Mouse (Mus musculus): ENCODE results near the gene Pom121. TPM values are rescaled to one million over a fixed set of nuclear protein-coding genes. Genes with fewer than 3 reads are reported as not detected.

Gene Pom121
- polyA plus RNA-seq, 1 experiment from 2014 or later, result 3.9 TPM

DNA sequence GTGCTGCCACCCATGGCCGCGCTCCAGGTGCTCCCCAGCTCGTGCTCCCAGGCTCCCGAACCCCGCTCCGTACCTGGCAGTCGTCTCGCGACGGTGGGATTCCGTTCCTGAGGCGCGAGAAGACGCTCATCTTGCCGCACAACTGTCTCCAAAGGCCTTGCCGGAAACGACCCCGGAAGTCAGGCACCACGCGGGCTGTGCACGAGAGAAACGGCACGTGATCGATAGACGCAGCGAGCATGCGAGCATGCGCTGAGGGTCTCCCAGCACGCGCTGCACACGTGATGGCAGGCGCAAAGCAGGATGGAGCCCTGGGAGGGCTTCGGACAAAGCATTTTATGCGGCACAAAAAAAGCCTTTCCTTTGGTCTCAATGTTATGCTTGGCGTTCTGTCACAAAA, 44.5 kb downstream of the Pom121 start, which contains the start of gene Fkbp6:
Gene Fkbp6 (minus strand): TSS at position 183 of the 400 bp plus-strand sequence.
- no peak for DNase-seq (ENCODE audit: low spot score)
- H3K36me3 ChIP-seq (ENCODE audit: insufficient read depth, low read length), result no peaks in the 10 kb centered on the region
- H3K4me3 ChIP-seq (ENCODE audit: low read depth, low read length), result no peak within 1 kb of the TSS
- 91% methylated on average over 35 of the region's 35 CpGs for WGBS
- no peaks in the 10 kb centered on the region for H3K27me3 ChIP-seq (replicated peaks; ENCODE audit: insufficient read depth, low read length)
- H3K27ac ChIP-seq (ENCODE audit: low read length), result no peak within 1 kb of the TSS
- H3K9me3 ChIP-seq (ENCODE audit: low read length), result no peaks in the 10 kb centered on the region
- no peak for ATAC-seq
- no peak within 1 kb of the TSS for H3K9ac ChIP-seq (replicated peaks; ENCODE audit: low read depth)
- TF ChIP-seq CTCF (IDR thresholded peaks at IDR 0.05) (no peak), EP300 (IDR thresholded peaks at IDR 0.05) (no peak)
- H3K4me1 ChIP-seq (ENCODE audit: insufficient read depth, low read depth, low read length), result no peaks in the 10 kb centered on the region
- no peak within 1 kb of the TSS for H3K4me2 ChIP-seq (replicated peaks; ENCODE audit: low read depth, low read length)

DNA sequence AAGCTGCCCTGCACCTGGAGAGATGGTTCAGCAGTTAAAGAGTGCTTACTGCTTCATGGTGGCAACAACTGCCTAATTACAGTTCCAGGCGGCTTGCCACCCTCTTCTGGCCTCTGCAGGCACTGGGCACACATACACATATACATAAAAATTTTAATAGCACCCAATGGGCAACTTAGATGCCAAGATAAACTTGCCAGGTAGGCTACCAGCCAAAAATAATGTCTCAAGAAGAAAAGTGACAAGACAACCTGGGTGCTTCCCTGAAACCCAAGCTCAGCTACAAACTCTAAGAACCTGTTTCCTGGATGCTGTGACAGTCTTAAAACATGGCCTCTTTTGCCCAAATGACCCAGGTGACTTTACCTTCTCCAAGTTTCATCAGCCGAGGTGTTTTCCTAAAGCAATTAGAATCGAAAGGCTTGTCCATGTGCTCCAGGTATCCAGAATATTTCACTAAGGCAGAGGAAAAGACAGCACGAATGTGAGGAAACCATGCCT, 46.8 kb downstream of the Pom121 start:
- H3K4me1 ChIP-seq (ENCODE audit: insufficient read depth, low read depth, low read length), result no peaks in the 10 kb centered on the region
- H3K9me3 ChIP-seq (ENCODE audit: low read length), result no peaks in the 10 kb centered on the region
- no peaks in the 10 kb centered on the region for H3K36me3 ChIP-seq (ENCODE audit: insufficient read depth, low read length)
- H3K9ac ChIP-seq (replicated peaks; ENCODE audit: low read depth), result no peak overlapping the region
- ATAC-seq (no peak), DNase-seq (ENCODE audit: low spot score) (no peak)
- TF ChIP-seq CTCF (IDR thresholded peaks at IDR 0.05) (no peak), EP300 (IDR thresholded peaks at IDR 0.05) (no peak)
- H3K4me2 ChIP-seq (replicated peaks; ENCODE audit: low read depth, low read length), result no peak overlapping the region
- no peak overlapping the region for H3K27ac ChIP-seq (ENCODE audit: low read length)
- WGBS, result 65% methylated on average over 4 of the region's 4 CpGs
- no peaks in the 10 kb centered on the region for H3K27me3 ChIP-seq (replicated peaks; ENCODE audit: insufficient read depth, low read length)
- H3K4me3 ChIP-seq (ENCODE audit: low read depth, low read length), result no peak overlapping the region

DNA sequence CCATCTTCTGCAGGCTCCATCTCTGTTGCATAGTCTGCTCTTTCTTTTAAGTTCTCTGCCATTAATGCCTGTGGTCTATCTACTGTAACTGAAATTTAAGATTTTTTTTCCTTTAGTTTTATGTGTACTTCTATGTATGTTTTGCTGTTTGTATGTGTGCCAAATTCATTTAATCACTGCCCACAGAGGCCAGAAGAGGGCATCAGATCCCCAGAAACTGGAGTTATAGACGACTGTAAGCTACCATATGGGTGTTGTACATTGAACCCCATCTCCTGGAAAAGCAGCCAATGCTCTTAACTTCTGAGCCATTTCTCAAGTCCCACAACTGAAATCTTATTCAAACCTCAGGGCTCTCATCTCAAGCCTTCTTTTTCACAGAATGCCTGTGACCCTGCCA, 47.9 kb downstream of the Pom121 start:
- Histone ChIP-seq H3K27me3 (replicated peaks; ENCODE audit: insufficient read depth, low read length) (no peaks in the 10 kb centered on the region), H3K36me3 (ENCODE audit: insufficient read depth, low read length) (no peaks in the 10 kb centered on the region), H3K4me2 (replicated peaks; ENCODE audit: low read depth, low read length) (no peak overlapping the region), H3K27ac (ENCODE audit: low read length) (no peak overlapping the region), H3K4me1 (ENCODE audit: insufficient read depth, low read depth, low read length) (no peaks in the 10 kb centered on the region), H3K9ac (replicated peaks; ENCODE audit: low read depth) (no peak overlapping the region), H3K4me3 (ENCODE audit: low read depth, low read length) (no peak overlapping the region), H3K9me3 (ENCODE audit: low read length) (no peaks in the 10 kb centered on the region)
- TF ChIP-seq CTCF (IDR thresholded peaks at IDR 0.05) (peak; percentile 45), EP300 (IDR thresholded peaks at IDR 0.05) (no peak)
- DNase-seq (ENCODE audit: low spot score) (no peak), ATAC-seq (no peak)
- 26% methylated on average over 1 of the region's 1 CpGs for WGBS

DNA sequence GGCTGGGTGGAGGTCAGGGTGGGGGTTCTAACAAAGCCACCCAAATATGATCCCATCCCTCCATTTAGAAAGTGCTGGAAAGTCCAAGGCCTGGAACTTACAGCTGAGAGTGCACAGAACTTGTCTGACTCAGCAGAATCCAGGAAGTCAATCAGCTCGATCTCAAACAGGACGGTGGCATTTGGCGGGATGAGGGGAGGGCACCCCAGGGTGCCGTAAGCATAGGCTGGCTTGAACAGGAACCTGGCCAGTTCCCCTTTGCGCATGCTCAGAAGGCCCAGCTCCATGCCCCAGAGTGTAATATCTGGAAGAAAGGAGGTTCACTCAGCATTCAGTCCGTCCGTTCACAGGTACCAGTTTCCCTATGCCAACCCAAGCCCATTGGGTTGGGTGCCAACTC, 48.4 kb downstream of the Pom121 start:
- TF ChIP-seq EP300 (IDR thresholded peaks at IDR 0.05), result no peak
- no peak for TF ChIP-seq CTCF (IDR thresholded peaks at IDR 0.05)
- Histone ChIP-seq H3K36me3 (ENCODE audit: insufficient read depth, low read length) (no peaks in the 10 kb centered on the region), H3K9ac (replicated peaks; ENCODE audit: low read depth) (no peak overlapping the region), H3K4me1 (ENCODE audit: insufficient read depth, low read depth, low read length) (no peaks in the 10 kb centered on the region), H3K9me3 (ENCODE audit: low read length) (no peaks in the 10 kb centered on the region), H3K27me3 (replicated peaks; ENCODE audit: insufficient read depth, low read length) (no peaks in the 10 kb centered on the region), H3K4me2 (replicated peaks; ENCODE audit: low read depth, low read length) (no peak overlapping the region), H3K27ac (ENCODE audit: low read length) (no peak overlapping the region), H3K4me3 (ENCODE audit: low read depth, low read length) (no peak overlapping the region)
- 65% methylated on average over 7 of the region's 7 CpGs for WGBS
- ATAC-seq (no peak), DNase-seq (ENCODE audit: low spot score) (no peak)

DNA sequence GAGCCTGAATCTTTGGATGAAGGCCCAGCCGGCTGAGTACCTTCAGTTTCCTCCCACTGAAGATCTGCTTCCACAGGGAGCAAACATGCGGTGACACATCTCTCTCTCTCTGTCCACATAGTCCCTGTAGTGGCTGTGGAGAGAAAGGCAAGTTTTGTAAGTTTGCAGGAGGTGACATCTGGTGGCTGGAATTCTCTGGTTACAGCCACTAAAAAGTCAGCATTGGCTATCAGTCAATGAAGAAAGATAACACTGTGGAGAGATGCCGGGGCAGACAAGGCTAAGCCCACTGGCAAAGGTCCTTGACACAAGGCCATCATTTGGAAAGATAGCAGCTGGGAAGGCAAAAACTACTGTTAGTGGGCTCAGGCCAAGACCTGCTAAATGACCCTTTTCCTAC, 56.8 kb downstream of the Pom121 start:
- Histone ChIP-seq H3K4me1 (ENCODE audit: insufficient read depth, low read depth, low read length) (no peaks in the 10 kb centered on the region), H3K36me3 (ENCODE audit: insufficient read depth, low read length) (no peaks in the 10 kb centered on the region), H3K27ac (ENCODE audit: low read length) (no peak overlapping the region), H3K9ac (replicated peaks; ENCODE audit: low read depth) (no peak overlapping the region), H3K4me2 (replicated peaks; ENCODE audit: low read depth, low read length) (no peak overlapping the region), H3K27me3 (replicated peaks; ENCODE audit: insufficient read depth, low read length) (no peaks in the 10 kb centered on the region), H3K9me3 (ENCODE audit: low read length) (no peaks in the 10 kb centered on the region), H3K4me3 (ENCODE audit: low read depth, low read length) (no peak overlapping the region)
- ATAC-seq (no peak), DNase-seq (ENCODE audit: low spot score) (peak; percentile 17)
- peak; percentile 45 for TF ChIP-seq CTCF (IDR thresholded peaks at IDR 0.05)
- no peak for TF ChIP-seq EP300 (IDR thresholded peaks at IDR 0.05)
- 23% methylated on average over 3 of the region's 3 CpGs for WGBS

DNA sequence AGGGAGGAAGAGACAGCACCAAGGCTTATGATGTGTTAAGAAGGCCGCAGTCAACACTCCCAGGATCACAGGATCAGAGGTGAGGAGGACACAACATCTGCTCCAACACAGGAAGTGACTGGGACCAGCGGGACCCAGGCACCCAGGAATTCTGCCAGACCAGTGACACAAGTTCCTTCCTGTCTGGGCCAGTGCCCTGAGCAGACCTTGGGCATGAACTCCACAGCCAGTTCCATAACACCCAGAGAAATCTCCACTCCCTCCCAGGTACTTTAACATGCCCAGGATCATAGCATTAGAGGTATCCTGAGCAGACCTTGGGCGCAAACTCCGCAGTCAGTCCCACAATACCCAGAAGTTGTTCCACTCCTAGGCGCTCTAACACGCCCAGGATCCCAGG, 63.2 kb downstream of the Pom121 start:
- no peak overlapping the region for H3K4me3 ChIP-seq (ENCODE audit: low read depth, low read length)
- no peaks in the 10 kb centered on the region for H3K4me1 ChIP-seq (ENCODE audit: insufficient read depth, low read depth, low read length)
- no peaks in the 10 kb centered on the region for H3K9me3 ChIP-seq (ENCODE audit: low read length)
- no peak for DNase-seq (ENCODE audit: low spot score)
- no peak overlapping the region for H3K4me2 ChIP-seq (replicated peaks; ENCODE audit: low read depth, low read length)
- TF ChIP-seq CTCF (IDR thresholded peaks at IDR 0.05), result no peak
- no peak for TF ChIP-seq EP300 (IDR thresholded peaks at IDR 0.05)
- no peak for ATAC-seq
- WGBS, result 73% methylated on average over 6 of the region's 6 CpGs
- H3K36me3 ChIP-seq (ENCODE audit: insufficient read depth, low read length), result no peaks in the 10 kb centered on the region
- no peak overlapping the region for H3K9ac ChIP-seq (replicated peaks; ENCODE audit: low read depth)
- no peaks in the 10 kb centered on the region for H3K27me3 ChIP-seq (replicated peaks; ENCODE audit: insufficient read depth, low read length)
- H3K27ac ChIP-seq (ENCODE audit: low read length), result no peak overlapping the region

DNA sequence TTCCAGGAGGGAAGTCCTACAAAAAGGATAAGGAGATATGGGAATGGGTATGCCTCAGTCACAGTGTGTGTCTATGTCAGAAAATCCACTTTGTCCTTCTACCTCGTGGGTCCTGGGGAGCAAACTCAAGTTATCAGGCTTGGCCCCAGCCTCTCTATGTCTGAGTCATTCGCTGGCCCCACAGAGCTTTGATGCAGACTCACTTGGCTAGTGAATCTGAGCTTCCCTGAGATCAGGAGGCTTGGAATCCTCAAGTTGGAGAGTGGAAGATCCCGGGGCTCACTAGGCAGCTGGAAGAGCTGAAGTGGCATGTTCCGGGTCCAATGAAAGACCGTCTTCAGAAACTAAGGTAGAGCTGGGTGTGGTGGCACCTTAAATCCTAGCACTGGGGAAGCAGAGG, 64.1 kb downstream of the Pom121 start:
- Histone ChIP-seq H3K36me3 (ENCODE audit: insufficient read depth, low read length) (no peaks in the 10 kb centered on the region), H3K27ac (ENCODE audit: low read length) (no peak overlapping the region), H3K4me1 (ENCODE audit: insufficient read depth, low read depth, low read length) (no peaks in the 10 kb centered on the region), H3K4me3 (ENCODE audit: low read depth, low read length) (no peak overlapping the region), H3K9ac (replicated peaks; ENCODE audit: low read depth) (no peak overlapping the region), H3K9me3 (ENCODE audit: low read length) (no peaks in the 10 kb centered on the region), H3K27me3 (replicated peaks; ENCODE audit: insufficient read depth, low read length) (no peaks in the 10 kb centered on the region), H3K4me2 (replicated peaks; ENCODE audit: low read depth, low read length) (no peak overlapping the region)
- no peak for TF ChIP-seq EP300 (IDR thresholded peaks at IDR 0.05)
- TF ChIP-seq CTCF (IDR thresholded peaks at IDR 0.05), result no peak
- 86% methylated on average over 5 of the region's 5 CpGs for WGBS
- DNase-seq (ENCODE audit: low spot score), result no peak
- no peak for ATAC-seq
